In the genomic region with DNA sequence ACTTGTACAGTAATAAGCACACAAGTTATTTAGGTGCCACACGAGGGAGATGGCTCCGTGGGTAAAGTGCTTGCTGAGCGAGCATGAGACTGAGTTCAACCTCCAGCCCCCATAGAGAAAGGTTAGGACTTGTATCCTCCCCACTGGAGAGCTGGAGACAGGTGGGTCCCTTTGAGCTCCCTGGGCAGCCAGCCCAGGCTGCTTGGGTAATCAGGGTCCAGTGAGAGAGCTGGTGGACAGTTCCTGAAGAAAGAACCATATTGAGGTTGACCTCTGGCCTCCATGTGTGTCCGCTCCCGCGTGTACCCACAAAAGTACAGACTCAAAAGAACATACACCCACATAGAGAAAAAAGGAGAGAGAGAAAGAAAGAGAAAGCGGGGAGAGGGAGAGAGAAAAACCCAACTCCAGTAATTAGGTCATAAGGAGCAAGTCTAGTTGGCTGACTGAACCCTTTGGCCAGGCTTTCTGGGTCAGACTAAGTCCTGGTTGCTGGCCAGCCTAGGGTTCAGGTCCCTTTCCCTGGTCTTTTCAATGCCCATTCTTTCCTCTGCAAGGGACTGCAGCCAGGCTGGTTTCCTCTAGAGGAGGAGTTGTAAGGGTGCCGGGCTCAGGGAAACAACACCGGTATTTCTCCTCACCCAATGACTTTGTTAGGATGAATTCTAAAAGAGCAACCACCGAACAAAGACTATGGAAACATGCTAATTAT, we compare ENCODE assay signal across 15 mouse cellular contexts. TPM values are rescaled to one million over a fixed set of nuclear protein-coding genes. Genes with fewer than 3 reads are reported as not detected.
A peak's percentile ranks its signal among the peaks of the same experiment; 100 is the strongest.
DNase-seq lines count a peak whose midpoint lies in the region; TF ChIP-seq lines count a peak whose summit lies in the region.
"Had no signal": no experiment of that assay in that cellular context is flagged by ENCODE, and none has a peak within 500 bp of the region (broad histone marks: within the 10 kb centered on the region; RNA-seq: fewer than 3 reads in every experiment).

No protein-coding gene starts in this region.

- peak overlapping the region; percentile 16 for H3K4me3 ChIP-seq in gastrocnemius, adult 2 months
- H3K4me3 ChIP-seq: embryonic facial prominence, embryonic 10.5 days; limb, embryonic 10.5 days; megakaryocyte, embryonic 14.5 days; myocyte had no signal

- no peak for TF ChIP-seq CTCF in gastrocnemius, adult 2 months (IDR thresholded peaks at IDR 0.05)

- peak; percentile 57 for DNase-seq in gastrocnemius, adult 2 months
- DNase-seq in gastrocnemius, adult 8-10 months (ENCODE audit: low spot score in 2 of 2), result no peak
- DNase-seq in layer of hippocampus, postnatal 10 days (ENCODE audit: low spot score in 2 of 2), result peak; percentile 28 to 47
- DNase-seq in layer of hippocampus, adult 18-20 months (ENCODE audit: low spot score in 2 of 2), result no peak
- peak; percentile 59 to 71 for DNase-seq in right cerebral cortex, postnatal 10 days (ENCODE audit: low spot score in 2 of 2)
- DNase-seq in right cerebral cortex, postnatal 14 days, result no peak
- DNase-seq in T-cell, adult 2 months (ENCODE audit: low spot score), result no peak
- DNase-seq: heart, postnatal 14 days; lung, embryonic 14.5 days; right cerebral cortex, postnatal 4 days; thymus, adult 2 months had no signal

- peak overlapping the region; percentile 43 for H3K27ac ChIP-seq in gastrocnemius, adult 2 months
- H3K27ac ChIP-seq: embryonic facial prominence, embryonic 10.5 days; limb, embryonic 10.5 days had no signal

- intact Hi-C loops in gastrocnemius, adult 2 months (cut with DNase I), result no loop called here

RNA-seq across cellular contexts. Expression of a gene that starts 13.9 kb away (rescaled TPM):
- total RNA-seq in gastrocnemius, adult 2 months (2021), result 10 to 100 TPM in 1 of 2 experiments, 1 to 10 TPM in 1; 8.3 to 19.8 TPM
- total RNA-seq in gastrocnemius, adult 8-10 months (2022), result 10 to 100 TPM in 1 of 4 experiments, 1 to 10 TPM in 3; 8.6 to 12.2 (median 8.9) TPM
- total RNA-seq in layer of hippocampus, postnatal 10 days (2021), result 10 to 100 TPM; 60.9 to 71.8 TPM
- 10 to 100 TPM; 61.6 to 63.4 TPM for total RNA-seq in layer of hippocampus, adult 18-20 months (2021)

Comparison
In these comparisons a context has a peak if more than half of its experiments do, and no peak if none do; other contexts are left out.
1. DNase-seq: peak in gastrocnemius, adult 2 months (single experiment), layer of hippocampus, postnatal 10 days (2 of 2) and right cerebral cortex, postnatal 10 days (2 of 2); none in gastrocnemius, adult 8-10 months (0 of 2), layer of hippocampus, adult 18-20 months (0 of 2), right cerebral cortex, postnatal 14 days (single experiment) and T-cell, adult 2 months (single experiment).